Mouse (Mus musculus): Measurements from ENCODE around the gene Glyr1.

Gene Glyr1

GRCm38 (mm10) chr16:5012036-5013005, 37.3 kb downstream of the Glyr1 start:
- DNase-seq (ENCODE audit: low read depth, low spot score), result no peak

- DNase-seq (ENCODE audit: low read depth, low spot score), result no peak
Measured at GRCm38 (mm10) chr16:5011285-5011684, 38.4 kb downstream of the Glyr1 start.

- DNase-seq (ENCODE audit: low read depth, low spot score), result no peak
Measured at GRCm38 (mm10) chr16:5010371-5010935, 39.2 kb downstream of the Glyr1 start.

GRCm38 (mm10) chr16:5008076-5008475, 41.6 kb downstream of the Glyr1 start:
- DNase-seq (ENCODE audit: low read depth, low spot score), result no peak

- no peak for DNase-seq (ENCODE audit: low read depth, low spot score)
Measured at GRCm38 (mm10) chr16:5007492-5007891, 42.2 kb downstream of the Glyr1 start.

- no peak for DNase-seq (ENCODE audit: low read depth, low spot score)
Measured at GRCm38 (mm10) chr16:5007067-5007466, 42.6 kb downstream of the Glyr1 start, which contains the start of gene Smim22. Smim22 (plus strand) TSS chr16:5007288.

GRCm38 (mm10) chr16:5000611-5001010, 49.1 kb downstream of the Glyr1 start:
- DNase-seq (ENCODE audit: low read depth, low spot score), result no peak

- no peak for DNase-seq (ENCODE audit: low read depth, low spot score)
Measured at GRCm38 (mm10) chr16:4998984-4999383, 50.7 kb downstream of the Glyr1 start.

- no peak for DNase-seq (ENCODE audit: low read depth, low spot score)
Measured at GRCm38 (mm10) chr16:4997553-4997952, 52.1 kb downstream of the Glyr1 start, which contains the start of gene Sept12. Sept12 (minus strand) TSS chr16:4997852.

- no peak for DNase-seq (ENCODE audit: low read depth, low spot score)
Measured at GRCm38 (mm10) chr16:4993276-4993675, 56.4 kb downstream of the Glyr1 start.

GRCm38 (mm10) chr16:4984717-4985116, 64.9 kb downstream of the Glyr1 start:
- no peak for DNase-seq (ENCODE audit: low read depth, low spot score)

- peak; percentile 40 for DNase-seq (ENCODE audit: low read depth, low spot score)
Measured at GRCm38 (mm10) chr16:4979755-4980380, 69.8 kb downstream of the Glyr1 start.

- no peak for DNase-seq (ENCODE audit: low read depth, low spot score)
Measured at GRCm38 (mm10) chr16:4978275-4979051, 71.2 kb downstream of the Glyr1 start.

GRCm38 (mm10) chr16:4976180-4976579, 73.5 kb downstream of the Glyr1 start:
- DNase-seq (ENCODE audit: low read depth, low spot score), result no peak

- DNase-seq (ENCODE audit: low read depth, low spot score), result no peak
Measured at GRCm38 (mm10) chr16:4974521-4974920, 75.1 kb downstream of the Glyr1 start.

- no peak for DNase-seq (ENCODE audit: low read depth, low spot score)
Measured at GRCm38 (mm10) chr16:4971626-4972025, 78.0 kb downstream of the Glyr1 start.

- no peak for DNase-seq (ENCODE audit: low read depth, low spot score)
Measured at GRCm38 (mm10) chr16:4969055-4969843, 80.4 kb downstream of the Glyr1 start.

- no peak for DNase-seq (ENCODE audit: low read depth, low spot score)
Measured at GRCm38 (mm10) chr16:4968426-4968825, 81.2 kb downstream of the Glyr1 start.

- no peak for DNase-seq (ENCODE audit: low read depth, low spot score)
Measured at GRCm38 (mm10) chr16:4965392-4966129, 84.1 kb downstream of the Glyr1 start.
